Mouse (Mus musculus) neural tube, embryonic 15.5 days (tissue): Measurements from ENCODE around the gene Castor1. TPM values are rescaled to one million over a fixed set of nuclear protein-coding genes. Genes with fewer than 3 reads are reported as not detected.
A peak's percentile ranks its signal among the peaks of the same experiment; 100 is the strongest.
"Not testable (repeated sequence)": the region's sequence is repeated elsewhere in the genome, so short reads cannot be mapped to it uniquely, and the experiment has no call there.

ENCODE experiments used
- ATAC-seq: fragments of 200-750 bp; cut with Nextera tagmentation; 2 replicates; pipeline ENCODE4 v1.8.0; 2017; ENCODE audit warnings: mild to moderate bottlenecking, moderate TSS enrichment, moderate library complexity; ENCODE audit not compliant: low FRiP score
- H3K27ac ChIP-seq: fragments of 300-500 bp; sonication (generic); replicated peaks from 2 replicates; pipeline ENCODE4 v1.5.1; 2015; ENCODE audit warnings: mild to moderate bottlenecking, inconsistent platforms
- H3K27me3 ChIP-seq: fragments of 300-500 bp; sonication (generic); replicated peaks from 2 replicates; pipeline ENCODE4 v1.6.1; 2015; ENCODE audit warnings: inconsistent platforms
- H3K36me3 ChIP-seq: fragments of 300-500 bp; sonication (generic); 2 replicates; pipeline ENCODE4 v1.6.1; 2015; ENCODE audit warnings: inconsistent platforms
- H3K4me1 ChIP-seq: fragments of 300-500 bp; sonication (generic); 2 replicates; pipeline ENCODE4 v1.6.1; 2015; ENCODE audit warnings: inconsistent platforms
- H3K4me2 ChIP-seq: fragments of 300-500 bp; sonication (generic); 2 replicates; pipeline ENCODE4 v1.6.1; 2015; ENCODE audit warnings: inconsistent platforms, mild to moderate bottlenecking, moderate library complexity
- H3K4me3 ChIP-seq: fragments of 300-500 bp; sonication (generic); replicated peaks from 2 replicates; pipeline ENCODE4 v1.5.1; 2015; ENCODE audit warnings: mild to moderate bottlenecking, inconsistent platforms
- H3K9ac ChIP-seq: fragments of 300-500 bp; sonication (generic); replicated peaks from 2 replicates; pipeline ENCODE4 v1.6.1; 2015; ENCODE audit warnings: mild to moderate bottlenecking, inconsistent platforms
- H3K9me3 ChIP-seq: fragments of 300-500 bp; sonication (generic); replicated peaks from 2 replicates; pipeline ENCODE4 v1.6.1; 2016; ENCODE audit warnings: inconsistent platforms
- WGBS: fragments of 180-500 bp; shearing (Covaris S2); methylation state at CpG from one replicate; pipeline ENCODE4 v1.1.7; 2015; ENCODE audit warnings: mixed read lengths; 5-methylcytosine and 5-hydroxymethylcytosine counted together
- polyA plus RNA-seq: library from polyadenylated mRNA; unstranded; fragments of >200 nt; fragmentation: Nextera tagmentation; extraction: Ambion mirVana; gene quantifications from 2 replicates; pipeline ENCODE4 v1.2.1, GENCODE M21; 2015

Gene Castor1
- 5.5 and 17.4 TPM in 2 replicates for polyA plus RNA-seq

GRCm38 (mm10) chr11:4217914-4218629, at the start of gene Castor1:
Gene Castor1 (plus strand): TSS chr11:4218225.
- Histone ChIP-seq H3K36me3 (peaks cover 24% of the 10 kb centered on the region), H3K9ac (peak within 1 kb of the TSS; percentile 45), H3K4me1 (peaks cover 17% of the 10 kb centered on the region), H3K27ac (no peak within 1 kb of the TSS), H3K4me2 (peak within 1 kb of the TSS; percentile 83), H3K4me3 (peak within 1 kb of the TSS; percentile 45), H3K27me3 (peaks cover 27% of the 10 kb centered on the region), H3K9me3 (no peaks in the 10 kb centered on the region)
- peak; percentile 68 for ATAC-seq
- 1% methylated on average over 55 of the region's 56 CpGs for WGBS

GRCm38 (mm10) chr11:4174586-4174985, 43.4 kb upstream of the Castor1 start:
- H3K4me3 ChIP-seq, result no peak overlapping the region
- H3K4me2 ChIP-seq, result no peak overlapping the region
- 76% methylated on average over 5 of the region's 5 CpGs for WGBS
- H3K4me1 ChIP-seq, result no peaks in the 10 kb centered on the region
- no peaks in the 10 kb centered on the region for H3K27me3 ChIP-seq
- peak overlapping the region; percentile 54; the same call in 1 of the 2 replicates for H3K27ac ChIP-seq
- H3K9me3 ChIP-seq, result no peaks in the 10 kb centered on the region
- H3K9ac ChIP-seq, result no peak overlapping the region
- ATAC-seq, result peak; percentile 59
- peaks cover 100% of the 10 kb centered on the region for H3K36me3 ChIP-seq

GRCm38 (mm10) chr11:4177716-4178115, 40.3 kb upstream of the Castor1 start:
- no peak overlapping the region for H3K4me2 ChIP-seq
- H3K4me3 ChIP-seq, result no peak overlapping the region
- no peaks in the 10 kb centered on the region for H3K27me3 ChIP-seq
- WGBS, result 91% methylated on average over 4 of the region's 4 CpGs
- no peak overlapping the region for H3K9ac ChIP-seq
- H3K36me3 ChIP-seq, result peaks cover 98% of the 10 kb centered on the region
- ATAC-seq, result no peak
- no peak overlapping the region for H3K27ac ChIP-seq
- H3K9me3 ChIP-seq, result no peaks in the 10 kb centered on the region
- H3K4me1 ChIP-seq, result no peaks in the 10 kb centered on the region; the same call in 1 of the 2 replicates

- WGBS, result 19% methylated on average over 1 of the region's 1 CpGs
- no peak for ATAC-seq
- H3K4me1 ChIP-seq, result peaks cover 3% of the 10 kb centered on the region; the same call in 1 of the 2 replicates
- H3K27me3 ChIP-seq, result no peaks in the 10 kb centered on the region
- H3K4me3 ChIP-seq, result no peak overlapping the region
- H3K27ac ChIP-seq, result peak overlapping the region; percentile 54; the same call in 1 of the 2 replicates
- H3K4me2 ChIP-seq, result no peak overlapping the region
- peaks cover 63% of the 10 kb centered on the region for H3K36me3 ChIP-seq
- no peaks in the 10 kb centered on the region for H3K9me3 ChIP-seq
- no peak overlapping the region for H3K9ac ChIP-seq
These were observed 36.0 kb upstream of the Castor1 start for GRCm38 (mm10) chr11:4182061-4182460.

GRCm38 (mm10) chr11:4183511-4183910, 34.5 kb upstream of the Castor1 start:
- no peaks in the 10 kb centered on the region for H3K9me3 ChIP-seq
- no peaks in the 10 kb centered on the region for H3K27me3 ChIP-seq
- H3K36me3 ChIP-seq, result peaks cover 48% of the 10 kb centered on the region
- no peak overlapping the region for H3K4me3 ChIP-seq
- H3K9ac ChIP-seq, result no peak overlapping the region
- H3K4me1 ChIP-seq, result peaks cover 17% of the 10 kb centered on the region
- H3K27ac ChIP-seq, result peak overlapping the region; percentile 56
- no peak overlapping the region for H3K4me2 ChIP-seq
- no peak for ATAC-seq

GRCm38 (mm10) chr11:4184251-4184952, 33.6 kb upstream of the Castor1 start:
- no peak for ATAC-seq
- no peaks in the 10 kb centered on the region for H3K27me3 ChIP-seq
- no peaks in the 10 kb centered on the region for H3K9me3 ChIP-seq
- WGBS, result 73% methylated on average over 4 of the region's 4 CpGs
- H3K9ac ChIP-seq, result no peak overlapping the region
- H3K27ac ChIP-seq, result peak overlapping the region; percentile 14
- no peak overlapping the region for H3K4me2 ChIP-seq
- H3K4me1 ChIP-seq, result peaks cover 25% of the 10 kb centered on the region
- H3K4me3 ChIP-seq, result no peak overlapping the region
- H3K36me3 ChIP-seq, result peaks cover 39% of the 10 kb centered on the region

- not testable (repeated sequence) for H3K9me3 ChIP-seq, H3K27me3 ChIP-seq, H3K9ac ChIP-seq, H3K27ac ChIP-seq, ATAC-seq, H3K4me2 ChIP-seq, H3K4me3 ChIP-seq
- peaks cover 28% of the 10 kb centered on the region for H3K36me3 ChIP-seq
- H3K4me1 ChIP-seq, result peaks cover 32% of the 10 kb centered on the region
- 90% methylated on average over 6 of the region's 6 CpGs for WGBS
These were observed 32.5 kb upstream of the Castor1 start for GRCm38 (mm10) chr11:4185480-4185879.

GRCm38 (mm10) chr11:4186486-4187317, 31.3 kb upstream of the Castor1 start, which contains the start of gene Tbc1d10a:
Gene Tbc1d10a (plus strand): TSS chr11:4186789.
- Histone ChIP-seq H3K27me3 (no peaks in the 10 kb centered on the region), H3K4me2 (peak within 1 kb of the TSS; percentile 84), H3K27ac (peak within 1 kb of the TSS; percentile 78), H3K36me3 (peaks cover 16% of the 10 kb centered on the region), H3K4me1 (peaks cover 43% of the 10 kb centered on the region), H3K9me3 (no peaks in the 10 kb centered on the region), H3K4me3 (peak within 1 kb of the TSS; percentile 73), H3K9ac (peak within 1 kb of the TSS; percentile 83)
- under 1% methylated on average over 71 of the region's 71 CpGs for WGBS
- ATAC-seq, result peak; percentile 99

- Histone ChIP-seq H3K4me1 (peaks cover 47% of the 10 kb centered on the region), H3K9me3 (no peaks in the 10 kb centered on the region), H3K4me2 (peak overlapping the region; percentile 84), H3K27ac (peak overlapping the region; percentile 78), H3K9ac (peak overlapping the region; percentile 83), H3K4me3 (peak overlapping the region; percentile 73), H3K27me3 (no peaks in the 10 kb centered on the region), H3K36me3 (peaks cover 11% of the 10 kb centered on the region)
- ATAC-seq, result peak; percentile 19
- WGBS, result 18% methylated on average over 9 of the region's 9 CpGs
These were observed 30.7 kb upstream of the Castor1 start for GRCm38 (mm10) chr11:4187318-4187700.

GRCm38 (mm10) chr11:4189182-4189581, 28.8 kb upstream of the Castor1 start:
- Histone ChIP-seq H3K4me2 (no peak overlapping the region), H3K36me3 (no peaks in the 10 kb centered on the region; the same call in 1 of the 2 replicates), H3K27me3 (no peaks in the 10 kb centered on the region), H3K27ac (no peak overlapping the region), H3K9ac (no peak overlapping the region), H3K9me3 (no peaks in the 10 kb centered on the region), H3K4me3 (no peak overlapping the region), H3K4me1 (peaks cover 48% of the 10 kb centered on the region)
- WGBS, result 86% methylated on average over 6 of the region's 6 CpGs
- no peak for ATAC-seq

GRCm38 (mm10) chr11:4190677-4191076, 27.3 kb upstream of the Castor1 start:
- Histone ChIP-seq H3K4me1 (peaks cover 48% of the 10 kb centered on the region), H3K36me3 (no peaks in the 10 kb centered on the region), H3K4me2 (no peak overlapping the region), H3K9ac (0 out of 2 replicates have a peak overlapping the region, but pooled peaks have one; percentile 20), H3K27me3 (no peaks in the 10 kb centered on the region), H3K27ac (no peak overlapping the region; the same call in 1 of the 2 replicates), H3K4me3 (no peak overlapping the region), H3K9me3 (no peaks in the 10 kb centered on the region)
- no peak for ATAC-seq
- 82% methylated on average over 3 of the region's 3 CpGs for WGBS
